Mouse (Mus musculus): ENCODE results near the gene RPS10-NUDT3.

DNA sequence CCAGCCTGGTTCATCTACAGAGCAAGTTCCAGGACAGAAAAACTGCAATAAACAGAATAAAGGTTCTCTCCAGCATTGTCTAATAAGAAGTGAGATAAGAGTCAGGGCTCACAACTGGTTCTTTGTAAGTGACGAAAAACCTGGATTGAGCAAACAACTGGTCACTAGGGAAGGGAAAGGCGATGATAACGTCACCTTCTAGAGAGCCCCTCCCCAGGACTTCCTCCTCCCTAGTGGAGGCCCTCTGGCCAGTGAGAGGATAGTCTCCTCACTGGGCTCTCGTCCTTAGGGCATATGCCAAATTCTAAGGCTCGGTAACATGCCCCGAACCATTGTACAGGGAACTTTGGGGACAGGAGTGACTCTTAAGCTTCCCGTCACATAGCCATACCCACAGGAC lies 59.0 kb downstream of the RPS10-NUDT3 start:
- TF ChIP-seq GATA1 (IDR thresholded peaks at IDR 0.05; ENCODE audit: low read length) (no peak), TAL1 (IDR thresholded peaks at IDR 0.05; ENCODE audit: low read length) (no peak)

Data from erythroblast, embryonic 14.5 days (primary cell).